Mouse (Mus musculus): ENCODE data around the gene Prdm10. TPM values are rescaled to one million over a fixed set of nuclear protein-coding genes. Genes with fewer than 3 reads are reported as not detected.

Gene Prdm10
- polyA plus RNA-seq, 1 experiment: 1.9 TPM

- H3K79me2 ChIP-seq (ENCODE audit: control insufficient read depth, insufficient read depth): no peaks in the 10 kb centered on the region
- H3K27me3 ChIP-seq (ENCODE audit: control insufficient read depth, insufficient read depth, insufficient read length): no peaks in the 10 kb centered on the region
- no peak overlapping the region for H3K4me2 ChIP-seq (ENCODE audit: low read depth)
- no peak overlapping the region for H3ac ChIP-seq (ENCODE audit: control insufficient read depth, insufficient read length)
- no peak overlapping the region for H3K4me3 ChIP-seq
- no peaks in the 10 kb centered on the region for H3K36me3 ChIP-seq (ENCODE audit: control insufficient read depth, insufficient read depth)
- TF ChIP-seq TCF3 (IDR thresholded peaks at IDR 0.05; ENCODE audit: insufficient read length, low read depth): no peak
- TF ChIP-seq POLR2AphosphoS2 (IDR thresholded peaks at IDR 0.05; ENCODE audit: insufficient read length, low read depth): no peak
- no peak for TF ChIP-seq CEBPB (IDR thresholded peaks at IDR 0.05; ENCODE audit: insufficient read depth, poor library complexity, severe bottlenecking)
- no peak for TF ChIP-seq TCF12 (IDR thresholded peaks at IDR 0.05; ENCODE audit: insufficient read depth, poor library complexity, severe bottlenecking)
Observed at GRCm38 (mm10) chr9:31301526-31302311, 21.4 kb downstream of the Prdm10 start.

DNA sequence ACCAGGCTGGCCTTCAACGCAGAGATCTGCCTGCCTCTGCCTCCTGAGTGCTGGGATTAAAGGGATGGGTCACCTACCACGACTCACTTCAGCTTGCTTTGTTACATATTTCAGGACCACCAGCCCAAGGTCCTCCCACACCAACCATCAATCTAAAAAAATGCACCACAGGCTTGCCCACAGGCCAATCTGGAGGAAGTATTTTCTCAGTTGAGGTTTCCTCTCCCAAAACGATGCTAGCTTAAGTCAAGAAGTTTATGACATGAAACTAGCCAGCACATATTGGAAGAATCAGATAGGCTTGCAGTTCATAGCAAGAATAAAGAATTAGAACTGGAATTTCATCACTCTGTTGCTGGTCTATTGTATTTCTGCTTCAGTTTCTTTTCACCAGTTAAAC is 24.0 kb downstream of the Prdm10 start:
- no peak for TF ChIP-seq MYOG (IDR thresholded peaks at IDR 0.05; ENCODE audit: control insufficient read depth in 1 of 3, insufficient read depth in 1 of 3, insufficient read length in 2 of 3, low read depth in 2 of 3)
- no peak for TF ChIP-seq TCF3 (IDR thresholded peaks at IDR 0.05; ENCODE audit: insufficient read length, low read depth)
- no peak for TF ChIP-seq SRF (IDR thresholded peaks at IDR 0.05; ENCODE audit: control insufficient read depth, insufficient read length, low read depth)
- TF ChIP-seq E2F4 (IDR thresholded peaks at IDR 0.05; ENCODE audit: insufficient read depth): no peak
- no peak for TF ChIP-seq USF1 (IDR thresholded peaks at IDR 0.05; ENCODE audit: low read depth)
- TF ChIP-seq TCF12 (IDR thresholded peaks at IDR 0.05; ENCODE audit: insufficient read depth, poor library complexity, severe bottlenecking): no peak
- no peak for TF ChIP-seq MYOD1 (IDR thresholded peaks at IDR 0.05; ENCODE audit: control insufficient read depth in 1 of 3, insufficient read length in 2 of 3, low read depth in 2 of 3)
- TF ChIP-seq REST (IDR thresholded peaks at IDR 0.05; ENCODE audit: insufficient read depth, insufficient read length): no peak
- TF ChIP-seq POLR2A (IDR thresholded peaks at IDR 0.05; ENCODE audit: insufficient read length, low read depth): no peak
- no peak overlapping the region for H3K4me3 ChIP-seq
- no peak overlapping the region for H3K4me2 ChIP-seq (ENCODE audit: low read depth)
- no peaks in the 10 kb centered on the region for H3K36me3 ChIP-seq (ENCODE audit: control insufficient read depth, insufficient read depth)
- no peaks in the 10 kb centered on the region for H3K27me3 ChIP-seq (ENCODE audit: control insufficient read depth, insufficient read depth, insufficient read length)
- H3ac ChIP-seq (ENCODE audit: control insufficient read depth, insufficient read length): no peak overlapping the region
- H3K79me2 ChIP-seq (ENCODE audit: control insufficient read depth, insufficient read depth): no peaks in the 10 kb centered on the region

GRCm38 (mm10) chr9:31305117-31305516 is 24.8 kb downstream of the Prdm10 start:
- Histone ChIP-seq H3K4me3 (no peak overlapping the region), H3ac (ENCODE audit: control insufficient read depth, insufficient read length) (no peak overlapping the region), H3K79me2 (ENCODE audit: control insufficient read depth, insufficient read depth) (no peaks in the 10 kb centered on the region), H3K36me3 (ENCODE audit: control insufficient read depth, insufficient read depth) (no peaks in the 10 kb centered on the region), H3K27me3 (ENCODE audit: control insufficient read depth, insufficient read depth, insufficient read length) (no peaks in the 10 kb centered on the region), H3K4me2 (ENCODE audit: low read depth) (no peak overlapping the region)
- no peak for TF ChIP-seq CEBPB (IDR thresholded peaks at IDR 0.05; ENCODE audit: insufficient read depth, poor library complexity, severe bottlenecking)

GRCm38 (mm10) chr9:31305807-31306206 is 25.5 kb downstream of the Prdm10 start:
- Histone ChIP-seq H3K4me3 (no peak overlapping the region), H3K36me3 (ENCODE audit: control insufficient read depth, insufficient read depth) (no peaks in the 10 kb centered on the region), H3K27me3 (ENCODE audit: control insufficient read depth, insufficient read depth, insufficient read length) (no peaks in the 10 kb centered on the region), H3K79me2 (ENCODE audit: control insufficient read depth, insufficient read depth) (no peaks in the 10 kb centered on the region), H3K4me2 (ENCODE audit: low read depth) (no peak overlapping the region), H3ac (ENCODE audit: control insufficient read depth, insufficient read length) (no peak overlapping the region)
- TF ChIP-seq TCF12 (IDR thresholded peaks at IDR 0.05; ENCODE audit: insufficient read depth, poor library complexity, severe bottlenecking): no peak
- TF ChIP-seq TCF3 (IDR thresholded peaks at IDR 0.05; ENCODE audit: insufficient read length, low read depth): no peak
- no peak for TF ChIP-seq REST (IDR thresholded peaks at IDR 0.05; ENCODE audit: insufficient read depth, insufficient read length)
- no peak for TF ChIP-seq POLR2A (IDR thresholded peaks at IDR 0.05; ENCODE audit: insufficient read length, low read depth)
- TF ChIP-seq MAX (IDR thresholded peaks at IDR 0.05; ENCODE audit: low read depth): no peak

DNA sequence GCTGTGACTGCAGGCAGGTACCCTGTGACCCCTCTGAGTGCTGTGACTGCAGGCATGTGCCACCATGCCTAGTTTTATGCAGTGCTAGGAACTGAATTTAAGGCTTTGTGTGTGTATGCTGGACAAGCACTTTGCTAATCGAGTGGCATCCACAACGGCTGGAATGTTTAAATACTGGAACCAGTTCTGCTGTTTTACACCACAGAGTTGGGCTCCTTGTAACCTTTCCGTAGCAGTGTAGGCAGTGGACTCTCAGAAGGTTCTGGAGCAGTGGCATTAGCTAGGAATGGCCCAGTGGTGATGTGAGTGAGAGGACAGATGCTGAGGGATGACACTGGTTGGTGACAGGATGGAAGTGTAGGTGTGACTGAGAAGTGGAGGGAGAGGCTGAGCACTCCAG is 26.9 kb downstream of the Prdm10 start:
- H3ac ChIP-seq (ENCODE audit: control insufficient read depth, insufficient read length): no peak overlapping the region
- H3K36me3 ChIP-seq (ENCODE audit: control insufficient read depth, insufficient read depth): no peaks in the 10 kb centered on the region
- H3K79me2 ChIP-seq (ENCODE audit: control insufficient read depth, insufficient read depth): no peaks in the 10 kb centered on the region
- no peaks in the 10 kb centered on the region for H3K27me3 ChIP-seq (ENCODE audit: control insufficient read depth, insufficient read depth, insufficient read length)
- no peak overlapping the region for H3K4me2 ChIP-seq (ENCODE audit: low read depth)
- TF ChIP-seq CEBPB (IDR thresholded peaks at IDR 0.05; ENCODE audit: insufficient read depth, poor library complexity, severe bottlenecking) (no peak), MYOG (IDR thresholded peaks at IDR 0.05; ENCODE audit: control insufficient read depth in 1 of 3, insufficient read depth in 1 of 3, insufficient read length in 2 of 3, low read depth in 2 of 3) (no peak), REST (IDR thresholded peaks at IDR 0.05; ENCODE audit: insufficient read depth, insufficient read length) (no peak), USF1 (IDR thresholded peaks at IDR 0.05; ENCODE audit: low read depth) (no peak), POLR2A (IDR thresholded peaks at IDR 0.05; ENCODE audit: insufficient read length, low read depth) (no peak), SRF (IDR thresholded peaks at IDR 0.05; ENCODE audit: control insufficient read depth, insufficient read length, low read depth) (no peak), POLR2AphosphoS2 (IDR thresholded peaks at IDR 0.05; ENCODE audit: insufficient read length, low read depth) (no peak), TCF12 (IDR thresholded peaks at IDR 0.05; ENCODE audit: insufficient read depth, poor library complexity, severe bottlenecking) (no peak), E2F4 (IDR thresholded peaks at IDR 0.05; ENCODE audit: insufficient read depth) (no peak), MAX (IDR thresholded peaks at IDR 0.05; ENCODE audit: low read depth) (no peak), TCF3 (IDR thresholded peaks at IDR 0.05; ENCODE audit: insufficient read length, low read depth) (no peak), MYOD1 (IDR thresholded peaks at IDR 0.05; ENCODE audit: control insufficient read depth in 1 of 3, insufficient read length in 2 of 3, low read depth in 2 of 3) (no peak)
- no peak overlapping the region for H3K4me3 ChIP-seq

Measured in myocyte (in vitro differentiated cells).